Mouse (Mus musculus) erythroblast, embryonic 14.5 days (primary cell): ENCODE results near the gene Card10. TPM values are rescaled to one million over a fixed set of nuclear protein-coding genes. Genes with fewer than 3 reads are reported as not detected.

Experiments used
- H3K27me3 ChIP-seq: 2 replicates; pipeline ENCODE4 v1.6.1; 2012; ENCODE audit warnings: inconsistent platforms; ENCODE audit not compliant: control insufficient read depth
- H3K36me3 ChIP-seq: 2 replicates; pipeline ENCODE4 v1.6.1; 2012; ENCODE audit warnings: mild to moderate bottlenecking, inconsistent platforms; ENCODE audit not compliant: control insufficient read depth
- H3K4me1 ChIP-seq: 2 replicates; pipeline ENCODE4 v1.6.1; 2012; ENCODE audit warnings: inconsistent platforms; ENCODE audit not compliant: control insufficient read depth
- H3K4me3 ChIP-seq: replicated peaks from 2 replicates; pipeline ENCODE3; 2012; ENCODE audit warnings: moderate library complexity, mild to moderate bottlenecking, inconsistent platforms
- H3K9me3 ChIP-seq: 2 replicates; pipeline ENCODE4 v1.6.1; 2012; ENCODE audit warnings: low read length, inconsistent platforms, mixed read lengths; ENCODE audit not compliant: control insufficient read depth
- GATA1 ChIP-seq: IDR thresholded peaks from 2 replicates; pipeline ENCODE4 v1.6.1; 2012; ENCODE audit warnings: low read length, inconsistent platforms, mixed read lengths
- TAL1 ChIP-seq: IDR thresholded peaks from 3 replicates; pipeline ENCODE4 v1.6.1; 2012; ENCODE audit warnings: low read length, inconsistent platforms, mixed read lengths
- polyA plus RNA-seq: library from polyadenylated mRNA; stranded (reverse); fragments of >175 nt; gene quantifications from 2 replicates; pipeline ENCODE4 v1.2.3, GENCODE M21; 2012

Gene Card10
- polyA plus RNA-seq, 1 experiment = 0.02 TPM

- TF ChIP-seq TAL1 = no peak
- no peak for TF ChIP-seq GATA1
- Histone ChIP-seq H3K4me1 (no peaks in the 10 kb centered on the region), H3K36me3 (no peaks in the 10 kb centered on the region), H3K4me3 (no peak overlapping the region), H3K9me3 (no peaks in the 10 kb centered on the region), H3K27me3 (peaks cover 6% of the 10 kb centered on the region)
These were observed 65.7 kb downstream of the Card10 start for GRCm38 (mm10) chr15:78737146-78737545.

GRCm38 (mm10) chr15:78736681-78737100 is 66.2 kb downstream of the Card10 start:
- H3K36me3 ChIP-seq = no peaks in the 10 kb centered on the region
- no peaks in the 10 kb centered on the region for H3K9me3 ChIP-seq
- no peak for TF ChIP-seq GATA1
- TF ChIP-seq TAL1 = no peak
- no peak overlapping the region for H3K4me3 ChIP-seq
- no peaks in the 10 kb centered on the region for H3K4me1 ChIP-seq
- H3K27me3 ChIP-seq = peaks cover 6% of the 10 kb centered on the region

- Histone ChIP-seq H3K9me3 (no peaks in the 10 kb centered on the region), H3K4me3 (no peak overlapping the region), H3K27me3 (peaks cover 6% of the 10 kb centered on the region; the same call in 1 of the 2 replicates), H3K36me3 (no peaks in the 10 kb centered on the region), H3K4me1 (no peaks in the 10 kb centered on the region)
- TF ChIP-seq TAL1 = no peak
- TF ChIP-seq GATA1 = no peak
These were observed 66.7 kb downstream of the Card10 start for GRCm38 (mm10) chr15:78736181-78736579.

- peaks cover 6% of the 10 kb centered on the region; the same call in 1 of the 2 replicates for H3K27me3 ChIP-seq
- TF ChIP-seq GATA1 (no peak), TAL1 (no peak)
- H3K9me3 ChIP-seq = no peaks in the 10 kb centered on the region
- H3K36me3 ChIP-seq = no peaks in the 10 kb centered on the region
- H3K4me1 ChIP-seq = no peaks in the 10 kb centered on the region
- H3K4me3 ChIP-seq = no peak overlapping the region
These were observed 67.2 kb downstream of the Card10 start for GRCm38 (mm10) chr15:78735431-78736180.

- H3K36me3 ChIP-seq = no peaks in the 10 kb centered on the region
- no peaks in the 10 kb centered on the region for H3K4me1 ChIP-seq
- TF ChIP-seq TAL1 (no peak), GATA1 (no peak)
- no peaks in the 10 kb centered on the region for H3K9me3 ChIP-seq
- no peak overlapping the region for H3K4me3 ChIP-seq
- peaks cover 2% of the 10 kb centered on the region; the same call in 1 of the 2 replicates for H3K27me3 ChIP-seq
These were observed 71.0 kb downstream of the Card10 start for GRCm38 (mm10) chr15:78731830-78732229.

GRCm38 (mm10) chr15:78730315-78731049 is 72.4 kb downstream of the Card10 start:
- Histone ChIP-seq H3K4me1 (no peaks in the 10 kb centered on the region), H3K27me3 (no peaks in the 10 kb centered on the region; the same call in 1 of the 2 replicates)

GRCm38 (mm10) chr15:78726697-78727096 is 76.1 kb downstream of the Card10 start:
- Histone ChIP-seq H3K9me3 (no peaks in the 10 kb centered on the region), H3K4me1 (no peaks in the 10 kb centered on the region), H3K27me3 (no peaks in the 10 kb centered on the region), H3K4me3 (no peak overlapping the region), H3K36me3 (no peaks in the 10 kb centered on the region)
- no peak for TF ChIP-seq GATA1

More at GRCm38 (mm10) chr15:78730315-78731049, 72.4 kb downstream of the Card10 start:
- TF ChIP-seq TAL1 = no peak
- no peak for TF ChIP-seq GATA1
- no peak overlapping the region for H3K4me3 ChIP-seq
- H3K9me3 ChIP-seq = no peaks in the 10 kb centered on the region
- no peaks in the 10 kb centered on the region for H3K36me3 ChIP-seq

Other genes with a start within 250 kb of the Card10 start
- 12.7 and 13.9 TPM in 2 replicates for gene Rac2, start 230.3 kb downstream of the Card10 start, polyA plus RNA-seq
- 0.08 and 0.17 TPM in 2 replicates for gene Cyth4, start 206.0 kb downstream of the Card10 start, polyA plus RNA-seq
- gene Elfn2, start 84.3 kb downstream of the Card10 start, polyA plus RNA-seq = 0.01 TPM in 1 of 2 replicates, not detected in the other
- gene Mfng, start 29.6 kb downstream of the Card10 start, polyA plus RNA-seq = 0.10 and 0.13 TPM in 2 replicates
- gene Cdc42ep1, start 39.6 kb upstream of the Card10 start, polyA plus RNA-seq = 0.04 and 0.05 TPM in 2 replicates
- gene Lgals2, start 52.5 kb upstream of the Card10 start, polyA plus RNA-seq = not detected in 2 replicates
- 13.3 and 13.7 TPM in 2 replicates for gene Gga1, start 74.1 kb upstream of the Card10 start, polyA plus RNA-seq
- 0.04 TPM in 1 of 2 replicates, not detected in the other for gene Gm49510, start 96.6 kb upstream of the Card10 start, polyA plus RNA-seq
- gene Sh3bp1, start 96.7 kb upstream of the Card10 start, polyA plus RNA-seq = 13.6 and 16.2 TPM in 2 replicates
- 2.1 and 3.0 TPM in 2 replicates for gene Pdxp, start 110.9 kb upstream of the Card10 start, polyA plus RNA-seq
- gene Lgals1, start 123.7 kb upstream of the Card10 start, polyA plus RNA-seq = 121 and 168 TPM in 2 replicates
- 3.9 and 5.4 TPM in 2 replicates for gene Nol12, start 131.9 kb upstream of the Card10 start, polyA plus RNA-seq
- gene Triobp, start 144.7 kb upstream of the Card10 start, polyA plus RNA-seq = 19.1 and 20.3 TPM in 2 replicates
- gene H1f0, start 225.4 kb upstream of the Card10 start, polyA plus RNA-seq = 15.5 and 19.5 TPM in 2 replicates
- gene Galr3, start 238.8 kb upstream of the Card10 start, polyA plus RNA-seq = 0.06 TPM in 1 of 2 replicates, not detected in the other